Comparison of ENCODE assay signal across 31 mouse cellular contexts in the genomic region with DNA sequence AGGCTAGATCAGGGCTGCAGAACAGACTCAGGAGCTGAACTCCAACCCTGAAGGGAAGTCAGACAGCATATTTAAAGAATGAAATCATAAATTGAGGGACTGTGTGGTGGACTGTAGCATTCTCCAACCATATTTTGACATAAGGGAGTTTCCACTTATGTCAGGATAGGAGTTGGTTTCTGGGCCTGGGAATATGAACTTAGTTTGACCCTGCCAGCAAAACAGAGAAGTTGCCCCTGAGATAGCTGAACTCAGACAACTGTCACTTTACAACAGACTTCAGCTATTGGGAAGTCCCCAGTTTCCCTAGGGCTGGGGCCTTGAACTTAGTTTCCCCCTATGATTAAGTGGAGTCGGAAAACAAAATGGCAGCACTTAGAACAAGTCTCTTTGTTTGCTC. TPM values are rescaled to one million over a fixed set of nuclear protein-coding genes. Genes with fewer than 3 reads are reported as not detected.
DNase-seq lines count a peak whose midpoint lies in the region; ATAC-seq and TF ChIP-seq lines count a peak whose summit lies in the region.
"Had no signal": no experiment of that assay in that cellular context is flagged by ENCODE, and none has a peak within 500 bp of the region (broad histone marks: within the 10 kb centered on the region; RNA-seq: fewer than 3 reads in every experiment).

No protein-coding gene starts in this region.

- H3K4me3 ChIP-seq in heart, adult 2 months, result no peak overlapping the region
- H3K4me3 ChIP-seq in stomach, embryonic 14.5 days (ENCODE audit: low read depth, low read length), result no peak overlapping the region
- H3K4me3 ChIP-seq in stomach, postnatal 0 days (ENCODE audit: low read depth, low read length), result no peak overlapping the region
- no peak overlapping the region for H3K4me3 ChIP-seq in thymus, adult 2 months (ENCODE audit: control insufficient read depth, insufficient read depth, low read length)
- H3K4me3 ChIP-seq: embryonic facial prominence, embryonic 13.5 days; forebrain, embryonic 13.5 days; heart, embryonic 13.5 days; hindbrain, embryonic 12.5 days; layer of hippocampus, adult 2 months had no signal

- no peak for ATAC-seq in stomach, embryonic 14.5 days (ENCODE audit: insufficient number of reproducible peaks, insufficient read depth, low FRiP score, low read depth)
- ATAC-seq in stomach, postnatal 0 days (ENCODE audit: low FRiP score, low TSS enrichment), result no peak
- peak; percentile 50; the same call in 1 of the 2 replicates for ATAC-seq in megakaryocyte, adult 5-6 weeks (ENCODE audit: poor library complexity, severe bottlenecking)
- ATAC-seq: forebrain, embryonic 13.5 days had no signal

- no peak for TF ChIP-seq EP300 in heart, adult 2 months (IDR thresholded peaks at IDR 0.05; ENCODE audit: insufficient read depth, low read depth, low read length)
- no peak for TF ChIP-seq EP300 in stomach, postnatal 0 days (optimal IDR thresholded peaks at IDR 0.05)

- H3K27me3 ChIP-seq in heart, adult 2 months (ENCODE audit: control insufficient read depth, insufficient read depth, low read length), result no peaks in the 10 kb centered on the region
- H3K27me3 ChIP-seq in stomach, embryonic 14.5 days (ENCODE audit: control insufficient read depth, insufficient read depth, low read length), result no peaks in the 10 kb centered on the region
- no peaks in the 10 kb centered on the region for H3K27me3 ChIP-seq in stomach, postnatal 0 days (ENCODE audit: control insufficient read depth, insufficient read depth, low read length)
- H3K27me3 ChIP-seq in thymus, adult 2 months (ENCODE audit: control insufficient read depth, insufficient read depth, low read length), result no peaks in the 10 kb centered on the region
- H3K27me3 ChIP-seq: embryonic facial prominence, embryonic 13.5 days; forebrain, embryonic 13.5 days; heart, embryonic 13.5 days; hindbrain, embryonic 12.5 days had no signal

- no peak for TF ChIP-seq CTCF in heart, adult 2 months (IDR thresholded peaks at IDR 0.05)
- no peak for TF ChIP-seq CTCF in stomach, postnatal 0 days (IDR thresholded peaks at IDR 0.05; ENCODE audit: low read depth)
- TF ChIP-seq CTCF in thymus, adult 2 months (IDR thresholded peaks at IDR 0.05; ENCODE audit: borderline replicate concordance, control insufficient read depth, extremely low read depth, insufficient read depth, low read length, poor library complexity), result no peak

- intact Hi-C loops in heart, adult 2 months (cut with DNase I), result no loop called here

- H3K27ac ChIP-seq in heart, adult 2 months, result no peak overlapping the region
- H3K27ac ChIP-seq in stomach, embryonic 14.5 days (ENCODE audit: low read length), result peak overlapping the region; percentile 27; the same call in 1 of the 2 replicates
- no peak overlapping the region for H3K27ac ChIP-seq in stomach, postnatal 0 days (replicated peaks)
- no peak overlapping the region; the same call in 1 of the 2 replicates for H3K27ac ChIP-seq in thymus, adult 2 months (ENCODE audit: control insufficient read depth, insufficient read depth, low read length)
- H3K27ac ChIP-seq: embryonic facial prominence, embryonic 13.5 days; forebrain, embryonic 13.5 days; heart, embryonic 13.5 days; hindbrain, embryonic 12.5 days; layer of hippocampus, adult 2 months; liver, embryonic 14.5 days had no signal

- no peaks in the 10 kb centered on the region for H3K4me1 ChIP-seq in heart, adult 2 months (ENCODE audit: control insufficient read depth, insufficient read depth, low read length)
- no peaks in the 10 kb centered on the region for H3K4me1 ChIP-seq in stomach, embryonic 14.5 days (ENCODE audit: control insufficient read depth, insufficient read depth, low read length)
- no peaks in the 10 kb centered on the region for H3K4me1 ChIP-seq in stomach, postnatal 0 days (replicated peaks; ENCODE audit: control insufficient read depth, insufficient read depth)
- H3K4me1 ChIP-seq in thymus, adult 2 months (replicated peaks; ENCODE audit: control insufficient read depth, insufficient read depth, low read length), result peaks cover 17% of the 10 kb centered on the region
- H3K4me1 ChIP-seq: embryonic facial prominence, embryonic 13.5 days; forebrain, embryonic 13.5 days; hindbrain, embryonic 12.5 days had no signal

- 89% methylated on average over 1 of the region's 1 CpGs for WGBS in heart, adult 2 months
- WGBS in stomach, embryonic 14.5 days, result 89% methylated on average over 1 of the region's 1 CpGs
- 94% methylated on average over 1 of the region's 1 CpGs for WGBS in stomach, postnatal 0 days
- 83% methylated on average over 1 of the region's 1 CpGs for WGBS in thymus, adult 2 months

- no peaks in the 10 kb centered on the region for H3K36me3 ChIP-seq in heart, adult 2 months (ENCODE audit: control insufficient read depth, insufficient read depth, low read length)
- H3K36me3 ChIP-seq in stomach, embryonic 14.5 days (ENCODE audit: control insufficient read depth, insufficient read depth, low read length), result no peaks in the 10 kb centered on the region
- H3K36me3 ChIP-seq in stomach, postnatal 0 days (ENCODE audit: control insufficient read depth, insufficient read depth, low read length), result no peaks in the 10 kb centered on the region
- H3K36me3 ChIP-seq in thymus, adult 2 months (ENCODE audit: control insufficient read depth, insufficient read depth, low read length), result no peaks in the 10 kb centered on the region
- H3K36me3 ChIP-seq: embryonic facial prominence, embryonic 13.5 days; heart, embryonic 13.5 days; hindbrain, embryonic 12.5 days had no signal

- H3K9me3 ChIP-seq in stomach, embryonic 14.5 days (ENCODE audit: control insufficient read depth, low read depth, low read length), result no peaks in the 10 kb centered on the region
- no peaks in the 10 kb centered on the region for H3K9me3 ChIP-seq in stomach, postnatal 0 days (ENCODE audit: control insufficient read depth, low read length)
- H3K9me3 ChIP-seq: embryonic facial prominence, embryonic 13.5 days; forebrain, embryonic 13.5 days; heart, embryonic 13.5 days; hindbrain, embryonic 12.5 days had no signal

- no peak overlapping the region for H3K4me2 ChIP-seq in stomach, embryonic 14.5 days (replicated peaks; ENCODE audit: low read depth, low read length)
- no peak overlapping the region for H3K4me2 ChIP-seq in stomach, postnatal 0 days (replicated peaks; ENCODE audit: low read depth)
- H3K4me2 ChIP-seq: embryonic facial prominence, embryonic 13.5 days; forebrain, embryonic 13.5 days; heart, embryonic 13.5 days; hindbrain, embryonic 12.5 days; midbrain, embryonic 11.5 days had no signal

- TF ChIP-seq POLR2A in heart, adult 2 months (IDR thresholded peaks at IDR 0.05; ENCODE audit: insufficient read depth, low read depth, low read length), result no peak
- no peak for TF ChIP-seq POLR2A in thymus, adult 2 months (IDR thresholded peaks at IDR 0.05; ENCODE audit: control insufficient read depth, extremely low read depth, insufficient read depth, low read length, poor library complexity)

- peak; percentile 84 for DNase-seq in heart, adult 11 months
- no peak for DNase-seq in heart, adult 2 months
- DNase-seq in stomach, postnatal 0 days (ENCODE audit: low spot score), result no peak
- DNase-seq in thymus, adult 2 months, result no peak
- DNase-seq in testis, postnatal 10 days (ENCODE audit: low spot score), result no peak
- no peak for DNase-seq in frontal cortex, adult 2 months (ENCODE audit: extremely low spot score in 1 of 2, low spot score in 1 of 2)
- DNase-seq: adrenal gland, adult 2 months; cerebellum, adult 8-10 months; cerebellum, postnatal 36 days; embryo, embryonic 11 days; gastrocnemius, postnatal 10 days; heart, postnatal 14 days; kidney, adult 9 months; kidney, postnatal 25 days; lung, postnatal 4 days; spleen, adult 18-20 months had no signal

- no peaks in the 10 kb centered on the region for H3K79me2 ChIP-seq in heart, adult 2 months (replicated peaks; ENCODE audit: control insufficient read depth, insufficient read depth, low read length)

- no peak overlapping the region for H3K9ac ChIP-seq in heart, adult 2 months (ENCODE audit: low read depth, low read length)
- H3K9ac ChIP-seq in stomach, embryonic 14.5 days (replicated peaks; ENCODE audit: low read depth, low read length), result no peak overlapping the region
- H3K9ac ChIP-seq in stomach, postnatal 0 days (ENCODE audit: low read length), result no peak overlapping the region
- H3K9ac ChIP-seq: embryonic facial prominence, embryonic 13.5 days; forebrain, embryonic 13.5 days; heart, embryonic 13.5 days; hindbrain, embryonic 12.5 days; liver, embryonic 14.5 days had no signal

RNA-seq across cellular contexts. Expression of a gene that starts 33.9 kb away (rescaled TPM):
- total RNA-seq in heart, adult 2 months (2021), result under 1 TPM in 1 of 2 experiments, not detected in 1; 0.21 TPM
- polyA plus RNA-seq in heart, adult 2 months (2012; rRNA removed), result 0.06 and 0.18 TPM in 2 replicates
- polyA plus RNA-seq in stomach, embryonic 14.5 days (2014; fragmentation: Nextera tagmentation; extraction: Ambion mirVana), result not detected in 2 replicates
- polyA plus RNA-seq in stomach, postnatal 0 days (2015; fragmentation: Nextera tagmentation; extraction: Ambion mirVana), result not detected in 2 replicates
- total RNA-seq in megakaryocyte, adult 5-6 weeks (2015), result 0.21 and 0.36 TPM in 2 replicates
- total RNA-seq in megakaryocyte, adult 5-6 weeks (2017), result 0.07 and 0.81 TPM in 2 replicates
- polyA plus RNA-seq in thymus, adult 2 months (2012; rRNA removed), result 4.5 and 5.4 TPM in 2 replicates
- polyA plus RNA-seq in frontal cortex, adult 2 months (2012; rRNA removed), result not detected in 2 replicates
- total RNA-seq: adrenal gland, adult 2 months; gastrocnemius, postnatal 10 days; heart, postnatal 14 days; layer of hippocampus, adult 2 months; layer of hippocampus, postnatal 25 days; left cerebral cortex, postnatal 10 days; MEL; midbrain, postnatal 0 days had no signal
- polyA plus RNA-seq: adrenal gland, adult 2 months; embryonic facial prominence, embryonic 13.5 days; forebrain, embryonic 13.5 days; heart, embryonic 13.5 days; hindbrain, embryonic 12.5 days; limb, embryonic 11.5 days; lung, embryonic 16.5 days; midbrain, embryonic 11.5 days; midbrain, postnatal 0 days had no signal
